Mouse (Mus musculus) liver, embryonic 14.5 days (tissue): ENCODE measurements around the gene Tbx5.

ENCODE experiments used
- CTCF ChIP-seq: IDR thresholded peaks from 2 replicates; pipeline ENCODE4 v1.5.1; 2016; ENCODE audit warnings: antibody characterized with exemption, low read depth, control low read depth
- EP300 ChIP-seq: IDR thresholded peaks from 2 replicates; pipeline ENCODE4 v1.6.1; 2016; ENCODE audit warnings: antibody characterized with exemption, low read depth

- TF ChIP-seq CTCF (no peak), EP300 (no peak)
These were observed 6.7 kb downstream of the Tbx5 start for GRCm38 (mm10) chr5:119839156-119839555.
